Mouse (Mus musculus): ENCODE results near the gene Rdh16. TPM values are rescaled to one million over a fixed set of nuclear protein-coding genes. Genes with fewer than 3 reads are reported as not detected.
"Not testable (repeated sequence)": the region's sequence is repeated elsewhere in the genome, so short reads cannot be mapped to it uniquely, and the experiment has no call there.

Gene Rdh16
- total and polyA plus RNA-seq, 2 experiments from 2014 or later: 0.06 to 0.37 TPM

DNA sequence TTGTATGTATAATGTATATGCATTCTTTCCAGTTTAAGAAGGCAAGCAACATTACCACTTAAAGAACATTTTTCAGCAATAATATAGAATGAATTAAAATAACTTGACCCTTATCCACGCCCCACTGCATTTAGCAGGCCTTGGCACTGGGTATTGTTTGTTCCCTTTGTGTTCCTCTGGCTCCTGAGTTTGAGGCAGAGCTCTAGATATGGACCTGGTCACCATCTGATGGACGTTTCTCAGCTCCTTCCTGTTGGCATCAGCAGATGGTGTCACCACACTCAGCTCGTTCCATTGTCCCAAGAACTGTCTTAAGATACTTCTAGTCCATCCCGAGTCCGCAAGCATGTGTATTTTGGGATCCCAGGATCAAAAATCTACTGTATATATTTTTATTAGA lies 1.3 kb downstream of the Rdh16 start:
- H3K4me1 ChIP-seq (ENCODE audit: insufficient read depth, low read length): no peaks in the 10 kb centered on the region
- H3K27ac ChIP-seq: no peak overlapping the region
- 82% methylated on average over 5 of the region's 5 CpGs for WGBS
- no peaks in the 10 kb centered on the region for H3K9me3 ChIP-seq (ENCODE audit: low read length)
- no peak overlapping the region for H3K4me3 ChIP-seq (ENCODE audit: low read length)
- TF ChIP-seq CTCF (IDR thresholded peaks at IDR 0.05; ENCODE audit: low read depth): no peak
- no peaks in the 10 kb centered on the region for H3K27me3 ChIP-seq (ENCODE audit: insufficient read depth, low read length)
- ATAC-seq (no peak), DNase-seq (ENCODE audit: low spot score) (no peak)
- H3K4me2 ChIP-seq (ENCODE audit: low read depth, low read length): no peak overlapping the region
- H3K9ac ChIP-seq (replicated peaks; ENCODE audit: low read length): no peak overlapping the region
- no peaks in the 10 kb centered on the region for H3K36me3 ChIP-seq (ENCODE audit: insufficient read depth, low read length)

DNA sequence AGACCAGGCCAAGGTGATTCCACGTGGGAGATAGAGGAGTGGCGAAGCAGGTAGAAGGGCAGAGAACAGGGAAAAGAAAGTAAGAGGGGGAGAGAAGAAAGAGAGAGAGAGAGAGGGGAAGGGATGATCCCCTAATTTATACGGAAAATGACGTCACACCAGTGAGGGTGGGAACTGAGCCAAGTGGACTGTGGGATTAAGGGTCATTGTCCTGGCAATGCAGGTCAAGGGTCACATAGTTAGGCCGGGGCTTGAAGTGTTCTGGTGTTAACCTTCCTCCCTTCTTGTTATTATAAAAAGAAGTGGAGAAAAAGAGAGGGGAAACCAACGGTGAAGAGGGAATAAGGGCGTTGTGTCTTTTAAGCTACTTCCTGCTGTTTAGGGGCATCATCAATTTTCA lies 3.5 kb downstream of the Rdh16 start:
- Histone ChIP-seq H3K9me3 (ENCODE audit: low read length) (no peaks in the 10 kb centered on the region), H3K36me3 (ENCODE audit: insufficient read depth, low read length) (no peaks in the 10 kb centered on the region), H3K27ac (no peak overlapping the region), H3K4me2 (ENCODE audit: low read depth, low read length) (no peak overlapping the region), H3K9ac (replicated peaks; ENCODE audit: low read length) (no peak overlapping the region), H3K4me3 (ENCODE audit: low read length) (no peak overlapping the region), H3K4me1 (ENCODE audit: insufficient read depth, low read length) (no peaks in the 10 kb centered on the region), H3K27me3 (ENCODE audit: insufficient read depth, low read length) (no peaks in the 10 kb centered on the region)
- no peak for TF ChIP-seq CTCF (IDR thresholded peaks at IDR 0.05; ENCODE audit: low read depth)
- DNase-seq (ENCODE audit: low spot score) (no peak), ATAC-seq (no peak)
- 57% methylated on average over 7 of the region's 7 CpGs for WGBS

DNA sequence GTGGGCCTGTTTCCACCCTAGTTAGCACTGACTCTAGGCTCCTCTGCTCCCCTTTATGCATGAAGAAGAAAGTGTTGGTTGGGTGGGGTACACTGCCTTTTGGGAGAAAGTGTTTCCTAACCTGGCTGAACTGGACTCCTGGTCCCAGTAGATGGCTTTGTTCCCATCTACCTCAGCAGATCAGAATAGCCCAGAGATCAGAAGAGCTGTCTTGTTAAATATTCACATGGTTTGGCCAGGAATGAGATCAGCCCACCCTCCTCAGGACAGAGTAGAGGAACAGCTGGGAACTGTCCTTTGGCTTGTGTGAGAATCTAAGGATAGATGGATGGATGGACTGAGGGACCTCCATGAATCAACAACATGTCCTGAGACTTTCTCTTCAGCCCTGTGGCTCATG lies 14.9 kb downstream of the Rdh16 start:
- DNase-seq (ENCODE audit: low spot score) (no peak), ATAC-seq (no peak)
- TF ChIP-seq CTCF (IDR thresholded peaks at IDR 0.05; ENCODE audit: low read depth): no peak
- Histone ChIP-seq H3K9me3 (ENCODE audit: low read length) (0 out of 2 replicates have a peak, but pooled peaks cover 2% of the 10 kb centered on the region), H3K4me1 (ENCODE audit: insufficient read depth, low read length) (no peaks in the 10 kb centered on the region), H3K4me2 (ENCODE audit: low read depth, low read length) (no peak overlapping the region), H3K27me3 (ENCODE audit: insufficient read depth, low read length) (no peaks in the 10 kb centered on the region), H3K4me3 (ENCODE audit: low read length) (no peak overlapping the region), H3K9ac (replicated peaks; ENCODE audit: low read length) (no peak overlapping the region), H3K36me3 (ENCODE audit: insufficient read depth, low read length) (no peaks in the 10 kb centered on the region), H3K27ac (no peak overlapping the region)

DNA sequence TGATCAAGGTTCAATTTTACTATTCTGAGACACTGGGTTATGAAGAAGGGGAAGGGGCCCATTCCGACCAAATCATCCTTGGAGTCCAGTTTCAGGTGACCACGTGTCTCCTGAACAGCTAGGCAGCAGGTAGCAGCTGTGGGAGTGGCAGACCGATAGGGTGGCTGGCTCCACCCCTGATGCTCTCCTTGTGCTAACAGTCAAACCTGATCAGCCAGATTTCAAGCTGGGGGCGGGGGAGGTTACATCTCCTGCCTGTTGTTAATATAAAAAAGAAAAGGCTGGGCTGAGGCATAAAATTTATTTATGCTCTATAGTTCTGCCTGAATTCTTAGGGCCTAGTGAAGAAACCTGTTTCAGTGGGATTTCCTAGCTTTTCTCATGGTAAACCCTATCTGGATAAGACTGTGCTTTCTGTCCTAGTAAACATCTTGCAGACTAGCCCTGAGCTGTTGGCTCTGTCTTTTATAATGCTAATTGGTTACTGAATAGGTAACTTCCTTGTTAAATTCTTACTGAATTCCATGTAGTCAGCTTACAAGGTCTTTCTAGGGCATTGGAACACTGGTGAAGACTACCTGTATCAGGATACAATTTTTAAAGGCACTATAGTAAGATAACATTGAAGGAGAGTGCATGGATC lies 16.4 kb downstream of the Rdh16 start:
- H3K27me3 ChIP-seq (ENCODE audit: insufficient read depth, low read length); H3K36me3 ChIP-seq (ENCODE audit: insufficient read depth, low read length); H3K27ac ChIP-seq; H3K4me1 ChIP-seq (ENCODE audit: insufficient read depth, low read length); H3K9ac ChIP-seq (replicated peaks; ENCODE audit: low read length); ATAC-seq; H3K4me2 ChIP-seq (ENCODE audit: low read depth, low read length); H3K4me3 ChIP-seq (ENCODE audit: low read length); H3K9me3 ChIP-seq (ENCODE audit: low read length); DNase-seq (ENCODE audit: low spot score): not testable (repeated sequence)
- 82% methylated on average over 4 of the region's 4 CpGs for WGBS

DNA sequence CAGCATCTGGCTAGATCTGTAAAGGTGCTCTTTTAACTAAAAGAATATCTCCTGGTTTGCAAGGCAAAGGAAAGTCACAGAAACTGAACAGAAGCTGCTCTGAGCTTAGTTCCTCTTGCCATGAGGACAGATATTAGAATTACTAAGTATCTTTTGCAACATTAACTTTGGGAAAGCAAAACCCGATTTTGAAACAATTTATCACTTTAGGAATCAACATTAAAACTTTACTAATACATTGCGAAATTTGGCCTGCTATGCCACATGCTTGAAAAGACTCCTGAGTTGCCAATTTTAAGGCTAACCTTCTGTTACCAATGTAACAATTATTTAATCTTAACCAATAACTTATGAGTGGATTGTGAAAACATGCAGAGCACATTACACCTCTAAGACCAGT lies 20.9 kb downstream of the Rdh16 start:
- not testable (repeated sequence) for H3K27me3 ChIP-seq (ENCODE audit: insufficient read depth, low read length); H3K9ac ChIP-seq (replicated peaks; ENCODE audit: low read length); H3K36me3 ChIP-seq (ENCODE audit: insufficient read depth, low read length); H3K4me3 ChIP-seq (ENCODE audit: low read length); H3K4me1 ChIP-seq (ENCODE audit: insufficient read depth, low read length); DNase-seq (ENCODE audit: low spot score); ATAC-seq; H3K9me3 ChIP-seq (ENCODE audit: low read length); H3K27ac ChIP-seq; H3K4me2 ChIP-seq (ENCODE audit: low read depth, low read length)
- WGBS: 88% methylated on average over 2 of the region's 2 CpGs

DNA sequence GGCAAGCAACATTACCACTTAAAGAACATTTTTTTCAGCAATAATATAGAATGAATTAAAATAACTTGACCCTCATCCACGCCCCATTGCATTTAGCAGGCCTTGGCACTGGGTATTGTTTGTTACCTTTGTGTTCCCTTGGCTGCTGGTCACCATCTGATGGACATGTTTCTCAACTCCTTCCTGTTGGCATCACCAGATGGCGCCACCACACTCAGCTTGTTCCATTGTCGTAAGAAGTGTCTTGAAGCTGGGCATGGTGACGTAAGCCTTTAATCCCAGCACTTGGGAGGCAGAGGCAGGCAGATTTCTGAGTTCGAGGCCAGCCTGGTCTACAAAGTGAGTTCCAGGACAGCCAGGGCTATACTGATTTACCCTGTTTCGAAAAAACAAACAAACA lies 24.4 kb downstream of the Rdh16 start:
- 82% methylated on average over 6 of the region's 6 CpGs for WGBS
- TF ChIP-seq CTCF (IDR thresholded peaks at IDR 0.05; ENCODE audit: low read depth): peak; percentile 52

DNA sequence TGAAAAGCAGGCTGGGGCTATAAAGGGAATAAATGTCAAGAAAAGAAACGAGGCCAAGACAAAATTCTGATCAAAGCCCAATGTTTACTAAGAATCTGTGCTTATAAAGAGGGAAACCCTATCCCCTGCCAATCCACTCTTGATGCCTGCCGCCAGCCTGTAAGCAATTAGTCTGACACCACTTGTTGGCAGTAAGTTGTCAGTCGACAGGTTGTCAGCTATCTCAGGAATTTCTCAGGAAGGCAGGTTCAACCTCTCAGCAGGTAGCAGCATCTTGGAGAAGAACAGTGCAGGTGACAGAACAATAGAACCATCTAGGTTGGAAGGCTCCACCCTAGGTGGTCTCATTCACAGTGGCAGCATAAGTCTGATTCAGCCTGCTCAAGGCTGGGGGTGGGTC lies 28.2 kb downstream of the Rdh16 start:
- DNase-seq (ENCODE audit: low spot score) (no peak), ATAC-seq (no peak)
- H3K9ac ChIP-seq (replicated peaks; ENCODE audit: low read length): no peak overlapping the region
- no peak overlapping the region for H3K4me3 ChIP-seq (ENCODE audit: low read length)
- H3K27me3 ChIP-seq (ENCODE audit: insufficient read depth, low read length): no peaks in the 10 kb centered on the region
- no peaks in the 10 kb centered on the region for H3K36me3 ChIP-seq (ENCODE audit: insufficient read depth, low read length)
- no peak overlapping the region for H3K4me2 ChIP-seq (ENCODE audit: low read depth, low read length)
- no peak overlapping the region for H3K27ac ChIP-seq
- H3K9me3 ChIP-seq (ENCODE audit: low read length): no peaks in the 10 kb centered on the region
- TF ChIP-seq CTCF (IDR thresholded peaks at IDR 0.05; ENCODE audit: low read depth): no peak
- H3K4me1 ChIP-seq (ENCODE audit: insufficient read depth, low read length): no peaks in the 10 kb centered on the region
- WGBS: 74% methylated on average over 3 of the region's 3 CpGs

More for the DNA sequence above, 24.4 kb downstream of the Rdh16 start:
- Histone ChIP-seq H3K4me2 (ENCODE audit: low read depth, low read length) (no peak overlapping the region), H3K4me1 (ENCODE audit: insufficient read depth, low read length) (no peaks in the 10 kb centered on the region), H3K27ac (no peak overlapping the region), H3K36me3 (ENCODE audit: insufficient read depth, low read length) (no peaks in the 10 kb centered on the region), H3K27me3 (ENCODE audit: insufficient read depth, low read length) (no peaks in the 10 kb centered on the region), H3K4me3 (ENCODE audit: low read length) (no peak overlapping the region), H3K9me3 (ENCODE audit: low read length) (0 out of 2 replicates have a peak, but pooled peaks cover 3% of the 10 kb centered on the region), H3K9ac (replicated peaks; ENCODE audit: low read length) (no peak overlapping the region)
- peak; percentile 4 for DNase-seq (ENCODE audit: low spot score)
- ATAC-seq: no peak

DNA sequence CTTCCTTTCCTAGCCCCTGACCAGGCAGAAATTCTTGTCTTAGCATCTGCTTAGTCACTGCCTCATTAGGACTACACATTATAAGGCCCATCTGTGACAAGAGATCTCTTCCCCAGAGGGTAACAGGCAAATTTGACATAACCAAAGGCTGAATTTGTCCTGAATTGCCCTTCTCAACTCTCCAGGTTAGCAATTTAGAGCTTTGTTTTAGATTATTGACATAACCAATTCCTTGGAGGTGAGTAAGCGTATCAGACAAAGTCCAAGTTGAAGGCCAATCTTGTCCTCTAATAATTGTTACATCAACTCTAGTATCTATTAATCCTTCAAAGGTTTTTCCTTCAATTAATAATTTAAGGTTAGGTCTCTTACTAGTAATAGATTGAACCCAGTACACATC lies 33.2 kb downstream of the Rdh16 start:
- not testable (repeated sequence) for H3K9me3 ChIP-seq (ENCODE audit: low read length); H3K4me3 ChIP-seq (ENCODE audit: low read length); DNase-seq (ENCODE audit: low spot score); H3K27me3 ChIP-seq (ENCODE audit: insufficient read depth, low read length); H3K27ac ChIP-seq; H3K4me2 ChIP-seq (ENCODE audit: low read depth, low read length); H3K36me3 ChIP-seq (ENCODE audit: insufficient read depth, low read length); ATAC-seq; H3K4me1 ChIP-seq (ENCODE audit: insufficient read depth, low read length); H3K9ac ChIP-seq (replicated peaks; ENCODE audit: low read length)
- WGBS: 94% methylated on average over 1 of the region's 1 CpGs
